Mouse (Mus musculus): ENCODE results near the gene Zfp287. TPM values are rescaled to one million over a fixed set of nuclear protein-coding genes. Genes with fewer than 3 reads are reported as not detected.

The Zfp287 gene
- polyA plus RNA-seq, 1 experiment, result 1.2 TPM

DNA sequence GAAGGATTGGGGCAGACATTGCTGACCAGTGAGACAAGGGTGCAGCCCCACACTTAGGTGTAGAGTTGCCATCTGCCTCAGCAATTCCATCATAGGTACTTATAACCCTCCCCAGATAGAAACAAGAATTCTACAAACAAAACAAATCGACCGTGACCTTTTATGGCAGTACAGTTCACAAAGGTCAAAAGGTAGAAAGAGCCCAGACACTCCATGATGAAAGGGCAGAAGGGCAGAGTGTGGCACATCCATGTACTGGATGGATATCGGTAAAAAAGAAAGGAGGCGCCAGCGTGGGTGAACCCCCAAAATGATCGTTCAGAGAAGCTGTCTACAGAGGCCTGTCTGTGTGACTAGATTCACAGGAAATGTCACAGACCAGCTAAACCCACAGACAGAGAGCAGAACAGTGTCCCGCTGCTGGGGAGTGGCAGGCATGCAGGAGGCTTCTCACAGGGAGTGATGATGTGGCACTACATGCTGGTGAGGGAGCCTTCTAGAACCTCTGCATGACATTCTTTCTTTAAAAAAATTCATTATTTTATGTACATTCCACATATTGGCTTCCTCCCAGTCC lies 52.8 kb downstream of the Zfp287 start:
- Histone ChIP-seq H3K79me2 (ENCODE audit: control insufficient read depth, insufficient read depth) (no peaks in the 10 kb centered on the region), H3K79me3 (ENCODE audit: low read depth) (no peaks in the 10 kb centered on the region), H3K36me3 (ENCODE audit: control insufficient read depth, insufficient read depth) (no peaks in the 10 kb centered on the region), H3K4me3 (ENCODE audit: insufficient read depth, poor library complexity, severe bottlenecking) (no peak overlapping the region), H3K27me3 (ENCODE audit: control insufficient read depth, insufficient read depth, insufficient read length) (no peaks in the 10 kb centered on the region), H3ac (ENCODE audit: control insufficient read depth, insufficient read length, low read depth) (no peak overlapping the region)
- TF ChIP-seq MYOG (IDR thresholded peaks at IDR 0.05; ENCODE audit: control insufficient read depth, extremely low read depth, insufficient read length) (no peak), CEBPB (IDR thresholded peaks at IDR 0.05; ENCODE audit: low read depth) (no peak), FOSL1 (IDR thresholded peaks at IDR 0.05; ENCODE audit: insufficient read depth, low read length, poor library complexity, severe bottlenecking) (no peak), CTCF (IDR thresholded peaks at IDR 0.05; ENCODE audit: control insufficient read depth, insufficient read depth, insufficient read length) (no peak), MYOD1 (IDR thresholded peaks at IDR 0.05; ENCODE audit: control insufficient read depth, insufficient read length, low read depth) (no peak), MAX (IDR thresholded peaks at IDR 0.05) (no peak), USF1 (IDR thresholded peaks at IDR 0.05; ENCODE audit: low read depth) (no peak)

DNA sequence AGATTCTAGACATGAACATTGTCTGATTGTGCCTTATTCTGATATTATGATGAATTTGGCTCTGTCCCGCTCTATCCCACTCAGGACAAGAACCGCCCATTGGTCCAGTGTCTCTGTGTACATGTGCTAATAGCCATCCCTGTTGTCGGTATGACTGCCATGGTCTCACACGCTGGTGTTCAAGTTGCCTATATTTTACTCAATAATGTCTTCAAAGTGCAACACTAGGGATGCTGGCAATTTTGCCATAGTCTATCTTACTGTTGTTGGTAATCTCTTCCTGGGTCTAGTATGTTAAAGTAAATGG lies 55.5 kb downstream of the Zfp287 start:
- TF ChIP-seq MYOG (IDR thresholded peaks at IDR 0.05; ENCODE audit: control insufficient read depth, extremely low read depth, insufficient read length) (no peak), CTCF (IDR thresholded peaks at IDR 0.05; ENCODE audit: control insufficient read depth, insufficient read depth, insufficient read length) (no peak), MYOD1 (IDR thresholded peaks at IDR 0.05; ENCODE audit: control insufficient read depth, insufficient read length, low read depth) (no peak), MAX (IDR thresholded peaks at IDR 0.05) (no peak), FOSL1 (IDR thresholded peaks at IDR 0.05; ENCODE audit: insufficient read depth, low read length, poor library complexity, severe bottlenecking) (no peak), CEBPB (IDR thresholded peaks at IDR 0.05; ENCODE audit: low read depth) (no peak), USF1 (IDR thresholded peaks at IDR 0.05; ENCODE audit: low read depth) (no peak)
- Histone ChIP-seq H3K27me3 (ENCODE audit: control insufficient read depth, insufficient read depth, insufficient read length) (no peaks in the 10 kb centered on the region), H3K36me3 (ENCODE audit: control insufficient read depth, insufficient read depth) (no peaks in the 10 kb centered on the region), H3ac (ENCODE audit: control insufficient read depth, insufficient read length, low read depth) (no peak overlapping the region), H3K4me3 (ENCODE audit: insufficient read depth, poor library complexity, severe bottlenecking) (no peak overlapping the region), H3K79me2 (ENCODE audit: control insufficient read depth, insufficient read depth) (no peaks in the 10 kb centered on the region), H3K79me3 (ENCODE audit: low read depth) (no peaks in the 10 kb centered on the region)

DNA sequence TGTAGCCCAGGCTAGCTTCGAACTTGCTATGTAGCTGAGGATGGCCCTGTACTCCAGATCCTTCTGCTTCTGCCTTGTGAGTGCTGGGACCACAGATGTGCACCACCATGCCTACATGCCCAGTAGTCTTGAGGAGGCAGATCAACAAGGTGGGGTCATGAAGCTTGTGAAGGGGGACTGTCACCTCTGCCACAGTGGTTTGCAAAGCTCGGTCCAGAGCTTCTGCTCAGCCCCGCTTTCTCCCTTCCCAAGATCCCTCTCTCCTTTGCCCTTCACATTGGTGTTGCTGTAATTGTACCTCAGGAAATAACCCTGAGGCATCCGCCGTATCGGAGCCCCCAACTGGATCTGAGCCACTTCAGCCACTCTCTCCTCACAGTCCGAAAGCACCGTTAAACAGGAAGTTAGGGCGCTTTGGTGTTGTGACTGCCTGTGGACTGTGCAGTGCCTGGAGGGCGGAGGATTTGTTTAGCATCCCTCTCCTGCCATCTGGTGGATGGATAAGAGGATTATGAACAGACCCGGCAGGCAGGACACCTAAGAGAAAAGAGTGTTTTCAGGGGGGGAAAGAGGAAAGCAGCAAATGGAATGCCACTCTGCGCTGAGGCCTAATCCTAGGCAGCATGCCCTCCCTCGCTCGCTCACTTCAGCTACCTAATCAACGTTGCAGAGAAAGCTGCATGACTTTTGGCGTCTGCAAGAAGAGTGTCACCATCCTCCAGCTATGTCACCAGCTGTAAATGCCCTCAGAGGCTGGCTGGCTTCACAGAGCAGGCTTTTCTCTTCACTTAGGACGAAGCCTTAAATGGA lies 56.0 kb downstream of the Zfp287 start:
- H3K4me3 ChIP-seq (ENCODE audit: insufficient read depth, poor library complexity, severe bottlenecking), result no peak overlapping the region
- peak overlapping the region; percentile 32 for H3ac ChIP-seq (ENCODE audit: control insufficient read depth, insufficient read length, low read depth)
- H3K79me2 ChIP-seq (ENCODE audit: control insufficient read depth, insufficient read depth), result no peaks in the 10 kb centered on the region
- no peaks in the 10 kb centered on the region for H3K36me3 ChIP-seq (ENCODE audit: control insufficient read depth, insufficient read depth)
- H3K79me3 ChIP-seq (ENCODE audit: low read depth), result no peaks in the 10 kb centered on the region
- H3K27me3 ChIP-seq (ENCODE audit: control insufficient read depth, insufficient read depth, insufficient read length), result no peaks in the 10 kb centered on the region
- TF ChIP-seq CTCF (IDR thresholded peaks at IDR 0.05; ENCODE audit: control insufficient read depth, insufficient read depth, insufficient read length), result peak; percentile 60
- TF ChIP-seq FOSL1 (IDR thresholded peaks at IDR 0.05; ENCODE audit: insufficient read depth, low read length, poor library complexity, severe bottlenecking), result no peak
- TF ChIP-seq MYOG (IDR thresholded peaks at IDR 0.05; ENCODE audit: control insufficient read depth, extremely low read depth, insufficient read length), result no peak

DNA sequence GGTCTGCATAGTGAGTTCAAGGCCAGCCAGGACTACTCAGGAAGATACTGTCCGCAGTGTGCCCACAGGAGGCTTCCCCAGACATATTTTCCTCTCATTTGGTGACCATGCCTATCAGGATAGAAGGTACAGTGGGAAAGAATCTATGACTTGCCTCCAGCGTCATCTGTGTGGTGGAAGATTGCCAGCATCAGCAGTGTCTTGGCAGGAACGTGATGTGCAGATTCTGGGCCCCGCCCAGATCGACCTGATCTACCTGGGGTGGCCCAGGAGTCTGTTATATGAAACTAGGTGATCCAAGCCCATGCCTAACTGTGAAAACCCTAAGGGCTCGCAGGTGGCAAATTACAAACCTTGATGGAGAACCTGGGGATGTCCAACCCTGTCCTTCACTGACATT lies 61.7 kb downstream of the Zfp287 start:
- H3ac ChIP-seq (ENCODE audit: control insufficient read depth, insufficient read length, low read depth), result no peak overlapping the region
- H3K27me3 ChIP-seq (ENCODE audit: control insufficient read depth, insufficient read depth, insufficient read length), result no peaks in the 10 kb centered on the region
- H3K79me3 ChIP-seq (ENCODE audit: low read depth), result no peaks in the 10 kb centered on the region
- H3K36me3 ChIP-seq (ENCODE audit: control insufficient read depth, insufficient read depth), result peaks cover 8% of the 10 kb centered on the region
- no peak overlapping the region for H3K4me3 ChIP-seq (ENCODE audit: insufficient read depth, poor library complexity, severe bottlenecking)
- no peak for TF ChIP-seq CEBPB (IDR thresholded peaks at IDR 0.05; ENCODE audit: low read depth)
- no peak for TF ChIP-seq FOSL1 (IDR thresholded peaks at IDR 0.05; ENCODE audit: insufficient read depth, low read length, poor library complexity, severe bottlenecking)
- TF ChIP-seq MYOD1 (IDR thresholded peaks at IDR 0.05; ENCODE audit: control insufficient read depth, insufficient read length, low read depth), result no peak
- no peak for TF ChIP-seq MYOG (IDR thresholded peaks at IDR 0.05; ENCODE audit: control insufficient read depth, extremely low read depth, insufficient read length)
- TF ChIP-seq MAX (IDR thresholded peaks at IDR 0.05), result no peak
- TF ChIP-seq CTCF (IDR thresholded peaks at IDR 0.05; ENCODE audit: control insufficient read depth, insufficient read depth, insufficient read length), result no peak
- no peak for TF ChIP-seq USF1 (IDR thresholded peaks at IDR 0.05; ENCODE audit: low read depth)
- H3K79me2 ChIP-seq (ENCODE audit: control insufficient read depth, insufficient read depth), result no peaks in the 10 kb centered on the region

DNA sequence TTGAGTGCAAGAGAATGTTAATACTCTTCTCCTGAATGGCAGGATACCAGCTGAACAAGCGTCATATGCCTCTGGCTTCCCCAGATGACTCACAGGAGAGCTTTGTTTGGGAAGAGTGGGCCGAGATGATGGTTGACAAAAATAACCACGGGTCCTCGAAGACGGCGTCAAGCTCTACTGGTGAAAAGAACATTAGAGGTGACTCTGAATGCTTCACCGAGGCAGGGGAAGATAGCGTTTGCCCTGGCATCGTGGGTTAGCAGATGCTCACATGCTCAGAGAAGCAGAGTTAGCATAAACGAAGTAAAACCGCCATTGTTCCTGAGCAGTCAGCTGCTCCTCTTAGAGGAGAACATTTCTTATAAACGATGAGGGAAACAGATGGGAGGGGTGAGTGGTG lies 62.2 kb downstream of the Zfp287 start:
- Histone ChIP-seq H3K27me3 (ENCODE audit: control insufficient read depth, insufficient read depth, insufficient read length) (no peaks in the 10 kb centered on the region), H3K36me3 (ENCODE audit: control insufficient read depth, insufficient read depth) (peaks cover 14% of the 10 kb centered on the region), H3K79me3 (ENCODE audit: low read depth) (no peaks in the 10 kb centered on the region), H3K79me2 (ENCODE audit: control insufficient read depth, insufficient read depth) (no peaks in the 10 kb centered on the region), H3K4me3 (ENCODE audit: insufficient read depth, poor library complexity, severe bottlenecking) (no peak overlapping the region), H3ac (ENCODE audit: control insufficient read depth, insufficient read length, low read depth) (peak overlapping the region; percentile 31)
- TF ChIP-seq MYOG (IDR thresholded peaks at IDR 0.05; ENCODE audit: control insufficient read depth, extremely low read depth, insufficient read length) (no peak), USF1 (IDR thresholded peaks at IDR 0.05; ENCODE audit: low read depth) (no peak), CEBPB (IDR thresholded peaks at IDR 0.05; ENCODE audit: low read depth) (no peak)

DNA sequence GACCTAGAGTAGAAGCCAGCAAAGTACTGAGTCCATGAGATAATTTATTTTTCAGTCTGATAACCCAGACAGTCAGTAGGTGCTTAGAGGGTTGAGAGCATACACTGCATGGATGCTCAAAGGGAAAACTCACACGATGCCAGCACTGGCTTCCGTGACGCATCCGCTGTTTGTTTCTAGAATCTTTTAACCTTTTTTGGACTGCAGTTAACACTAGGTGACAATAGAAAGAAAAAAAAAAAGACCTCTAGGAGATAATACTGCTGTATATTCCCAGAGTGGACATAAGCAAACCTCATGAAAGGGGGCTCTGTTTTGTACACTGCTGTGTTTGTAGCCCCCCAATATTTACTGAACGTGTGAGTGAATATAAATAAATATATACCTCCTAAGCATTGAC lies 62.7 kb downstream of the Zfp287 start:
- H3K79me2 ChIP-seq (ENCODE audit: control insufficient read depth, insufficient read depth), result no peaks in the 10 kb centered on the region
- H3K36me3 ChIP-seq (ENCODE audit: control insufficient read depth, insufficient read depth), result peaks cover 14% of the 10 kb centered on the region
- no peaks in the 10 kb centered on the region for H3K27me3 ChIP-seq (ENCODE audit: control insufficient read depth, insufficient read depth, insufficient read length)
- H3ac ChIP-seq (ENCODE audit: control insufficient read depth, insufficient read length, low read depth), result no peak overlapping the region
- no peaks in the 10 kb centered on the region for H3K79me3 ChIP-seq (ENCODE audit: low read depth)
- TF ChIP-seq FOSL1 (IDR thresholded peaks at IDR 0.05; ENCODE audit: insufficient read depth, low read length, poor library complexity, severe bottlenecking) (no peak), MYOG (IDR thresholded peaks at IDR 0.05; ENCODE audit: control insufficient read depth, extremely low read depth, insufficient read length) (no peak), USF1 (IDR thresholded peaks at IDR 0.05; ENCODE audit: low read depth) (no peak), MAX (IDR thresholded peaks at IDR 0.05) (no peak), CEBPB (IDR thresholded peaks at IDR 0.05; ENCODE audit: low read depth) (no peak), CTCF (IDR thresholded peaks at IDR 0.05; ENCODE audit: control insufficient read depth, insufficient read depth, insufficient read length) (no peak), MYOD1 (IDR thresholded peaks at IDR 0.05; ENCODE audit: control insufficient read depth, insufficient read length, low read depth) (no peak)
- no peak overlapping the region for H3K4me3 ChIP-seq (ENCODE audit: insufficient read depth, poor library complexity, severe bottlenecking)
